Comparison of ENCODE assay signal across 8 mouse cellular contexts in the genomic region with DNA sequence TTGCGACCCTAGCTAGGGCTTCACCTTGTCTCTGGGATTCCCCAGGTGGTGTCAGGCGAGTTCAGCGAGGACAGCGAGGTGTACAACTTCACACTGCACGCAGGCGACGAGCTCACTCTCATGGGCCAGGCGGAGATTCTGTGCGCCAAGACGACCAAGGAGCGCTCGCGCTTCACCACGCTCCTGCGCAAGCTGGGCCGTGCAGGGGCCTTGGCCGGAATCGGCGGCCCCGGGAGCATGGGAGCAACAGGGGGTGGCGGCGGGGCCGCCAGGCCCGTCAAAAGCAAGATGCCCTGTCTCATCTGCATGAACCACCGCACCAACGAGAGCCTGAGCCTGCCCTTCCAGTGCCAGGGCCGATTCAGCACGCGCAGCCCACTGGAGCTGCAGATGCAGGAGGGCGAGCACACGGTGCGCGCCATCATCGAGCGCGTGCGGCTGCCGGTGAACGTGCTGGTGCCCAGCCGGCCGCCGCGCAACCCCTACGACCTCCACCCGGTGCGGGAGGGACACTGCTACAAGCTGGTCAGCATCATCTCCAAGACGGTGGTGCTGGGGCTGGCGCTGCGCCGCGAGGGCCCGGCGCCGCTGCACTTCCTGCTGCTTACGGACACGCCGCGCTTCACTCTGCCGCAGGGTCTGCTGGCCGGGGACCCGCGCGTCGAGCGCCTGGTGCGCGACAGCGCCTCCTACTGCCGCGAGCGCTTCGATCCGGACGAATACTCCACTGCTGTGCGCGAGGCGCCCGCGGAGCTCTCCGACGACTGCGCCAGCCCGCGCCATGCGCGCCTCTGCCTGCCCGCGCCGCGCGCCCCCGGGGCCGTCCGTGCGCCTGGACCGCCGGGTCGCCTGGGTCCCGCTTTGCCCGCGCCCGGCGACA. TPM values are rescaled to one million over a fixed set of nuclear protein-coding genes. Genes with fewer than 3 reads are reported as not detected.
DNase-seq lines count a peak whose midpoint lies in the region; ATAC-seq and TF ChIP-seq lines count a peak whose summit lies in the region.

No protein-coding gene starts in this region.

- intact Hi-C loops in heart, postnatal 10 days (cut with DNase I), result loop anchor here (10.0 kb wide), 1 partner anchor 289 kb away; no protein-coding TSS in a partner anchor

- H3K9ac ChIP-seq in forebrain, embryonic 13.5 days, result peak overlapping the region; percentile 68
- H3K9ac ChIP-seq in lung, embryonic 16.5 days (ENCODE audit: low read length), result peak overlapping the region; percentile 70

- H3K4me1 ChIP-seq in bone marrow, adult 2 months (ENCODE audit: control insufficient read depth, insufficient read depth, low read length), result no peaks in the 10 kb centered on the region
- peaks cover 46% of the 10 kb centered on the region for H3K4me1 ChIP-seq in forebrain, embryonic 13.5 days
- peaks cover 22% of the 10 kb centered on the region for H3K4me1 ChIP-seq in lung, embryonic 16.5 days (replicated peaks; ENCODE audit: control insufficient read depth, insufficient read depth, low read length)

- H3K27me3 ChIP-seq in forebrain, embryonic 13.5 days, result peaks cover 33% of the 10 kb centered on the region
- peaks cover 44% of the 10 kb centered on the region for H3K27me3 ChIP-seq in lung, embryonic 16.5 days (ENCODE audit: control insufficient read depth, insufficient read depth, low read depth, low read length)

- peak; percentile 86 for ATAC-seq in forebrain, embryonic 13.5 days
- ATAC-seq in lung, embryonic 16.5 days (ENCODE audit: low read depth), result peak; percentile 88

- no peak for TF ChIP-seq POLR2A in bone marrow, adult 2 months (IDR thresholded peaks at IDR 0.05; ENCODE audit: borderline replicate concordance, control insufficient read depth, low read depth, low read length)

- H3K4me2 ChIP-seq in forebrain, embryonic 13.5 days, result peak overlapping the region; percentile 75
- H3K4me2 ChIP-seq in lung, embryonic 16.5 days (ENCODE audit: low read depth, low read length), result peak overlapping the region; percentile 97

- DNase-seq in CD4-positive helper T cell, adult 2 months (ENCODE audit: low read depth, low spot score), result peak; percentile 76
- peak; percentile 85 to 89 for DNase-seq in heart, postnatal 10 days
- peak; percentile 22 to 63 for DNase-seq in layer of hippocampus, adult 18-20 months (ENCODE audit: low spot score in 2 of 2)
- peak; percentile 73 for DNase-seq in ovary, postnatal 36 days (ENCODE audit: low spot score)
- peak; percentile 84 for DNase-seq in thymus, postnatal 36 days

- 1% methylated on average over 103 of the region's 103 CpGs for WGBS in bone marrow, adult 2 months
- WGBS in forebrain, embryonic 13.5 days, result 3% methylated on average over 99 of the region's 103 CpGs
- 1% methylated on average over 90 of the region's 103 CpGs for WGBS in lung, embryonic 16.5 days

- no peaks in the 10 kb centered on the region for H3K9me3 ChIP-seq in forebrain, embryonic 13.5 days (replicated peaks)
- no peaks in the 10 kb centered on the region for H3K9me3 ChIP-seq in lung, embryonic 16.5 days (ENCODE audit: control insufficient read depth, low read length)

- TF ChIP-seq CTCF in bone marrow, adult 2 months (IDR thresholded peaks at IDR 0.05; ENCODE audit: control insufficient read depth, insufficient read depth, low read length), result peak; percentile 55

- no peak overlapping the region for H3K27ac ChIP-seq in bone marrow, adult 2 months (ENCODE audit: control insufficient read depth, insufficient read depth, low read depth, low read length, poor library complexity)
- no peak overlapping the region; the same call in 1 of the 2 replicates for H3K27ac ChIP-seq in forebrain, embryonic 13.5 days
- no peak overlapping the region for H3K27ac ChIP-seq in lung, embryonic 16.5 days (ENCODE audit: low read length)

- H3K4me3 ChIP-seq in bone marrow, adult 2 months (replicated peaks; ENCODE audit: control insufficient read depth, low read depth, low read length), result peak overlapping the region; percentile 15
- H3K4me3 ChIP-seq in forebrain, embryonic 13.5 days, result peak overlapping the region; percentile 47
- peak overlapping the region; percentile 61 for H3K4me3 ChIP-seq in lung, embryonic 16.5 days (ENCODE audit: low read length)

- H3K36me3 ChIP-seq in forebrain, embryonic 13.5 days (ENCODE audit: poor library complexity, severe bottlenecking), result peaks cover 80% of the 10 kb centered on the region
- peaks cover 10% of the 10 kb centered on the region for H3K36me3 ChIP-seq in lung, embryonic 16.5 days (ENCODE audit: control insufficient read depth, insufficient read depth, low read length)

RNA-seq across cellular contexts. Expression of a gene that starts 8.2 kb away (rescaled TPM):
- not detected in 2 replicates for polyA plus RNA-seq in bone marrow, adult 2 months (2011; ENCODE audit: insufficient read depth, insufficient read length, low replicate concordance, missing spikeins)
- polyA plus RNA-seq in forebrain, embryonic 13.5 days (2015; fragmentation: Nextera tagmentation; extraction: Ambion mirVana), result 6.3 and 9.1 TPM in 2 replicates
- total RNA-seq in heart, postnatal 10 days (2021), result not detected
- total RNA-seq in layer of hippocampus, adult 18-20 months (2021), result 1 to 10 TPM; 2.6 to 4.1 TPM
- polyA plus RNA-seq in lung, embryonic 16.5 days (2015; fragmentation: Nextera tagmentation; extraction: Ambion mirVana), result not detected in 2 replicates

RNA-seq across cellular contexts. Expression of a gene that starts 9.2 kb away (rescaled TPM):
- not detected in 2 replicates for polyA plus RNA-seq in bone marrow, adult 2 months (2011; ENCODE audit: insufficient read depth, insufficient read length, low replicate concordance, missing spikeins)
- polyA plus RNA-seq in forebrain, embryonic 13.5 days (2015; fragmentation: Nextera tagmentation; extraction: Ambion mirVana), result 14.4 and 14.8 TPM in 2 replicates
- under 1 TPM; 0.22 to 0.26 TPM for total RNA-seq in heart, postnatal 10 days (2021)
- total RNA-seq in layer of hippocampus, adult 18-20 months (2021), result 10 to 100 TPM; 10.9 to 11.3 TPM
- 0.09 and 0.10 TPM in 2 replicates for polyA plus RNA-seq in lung, embryonic 16.5 days (2015; fragmentation: Nextera tagmentation; extraction: Ambion mirVana)

RNA-seq across cellular contexts. Expression of a gene that starts 40.7 kb away (rescaled TPM):
- 80.0 and 89.6 TPM in 2 replicates for polyA plus RNA-seq in bone marrow, adult 2 months (2011; ENCODE audit: insufficient read depth, insufficient read length, low replicate concordance, missing spikeins)
- 213 and 233 TPM in 2 replicates for polyA plus RNA-seq in forebrain, embryonic 13.5 days (2015; fragmentation: Nextera tagmentation; extraction: Ambion mirVana)
- total RNA-seq in heart, postnatal 10 days (2021), result 10 to 100 TPM; 20.2 to 20.5 TPM
- total RNA-seq in layer of hippocampus, adult 18-20 months (2021), result 1 to 10 TPM; 4.9 to 5.0 TPM
- polyA plus RNA-seq in lung, embryonic 16.5 days (2015; fragmentation: Nextera tagmentation; extraction: Ambion mirVana), result 270 and 275 TPM in 2 replicates

RNA-seq across cellular contexts. Expression of a gene that starts 40.8 kb away (rescaled TPM):
- 25.7 and 51.3 TPM in 2 replicates for polyA plus RNA-seq in bone marrow, adult 2 months (2011; ENCODE audit: insufficient read depth, insufficient read length, low replicate concordance, missing spikeins)
- 81.1 and 87.6 TPM in 2 replicates for polyA plus RNA-seq in forebrain, embryonic 13.5 days (2015; fragmentation: Nextera tagmentation; extraction: Ambion mirVana)
- 1,000 to 10,000 TPM; 1,297 to 1,510 TPM for total RNA-seq in heart, postnatal 10 days (2021)
- 10 to 100 TPM; 70.6 to 71.9 TPM for total RNA-seq in layer of hippocampus, adult 18-20 months (2021)
- polyA plus RNA-seq in lung, embryonic 16.5 days (2015; fragmentation: Nextera tagmentation; extraction: Ambion mirVana), result 142 and 163 TPM in 2 replicates

RNA-seq across cellular contexts. Expression of a gene that starts 40.9 kb away (rescaled TPM):
- 27.3 and 32.3 TPM in 2 replicates for polyA plus RNA-seq in bone marrow, adult 2 months (2011; ENCODE audit: insufficient read depth, insufficient read length, low replicate concordance, missing spikeins)
- 80.2 and 83.9 TPM in 2 replicates for polyA plus RNA-seq in forebrain, embryonic 13.5 days (2015; fragmentation: Nextera tagmentation; extraction: Ambion mirVana)
- total RNA-seq in heart, postnatal 10 days (2021), result 1,000 to 10,000 TPM; 1,544 to 1,693 TPM
- 10 to 100 TPM; 95.8 to 97.8 TPM for total RNA-seq in layer of hippocampus, adult 18-20 months (2021)
- 128 and 133 TPM in 2 replicates for polyA plus RNA-seq in lung, embryonic 16.5 days (2015; fragmentation: Nextera tagmentation; extraction: Ambion mirVana)

Comparison
In these comparisons a context has a peak if more than half of its experiments do, and no peak if none do; other contexts are left out.
1. RNA of a gene that starts 9.2 kb away (polyA plus RNA-seq): 14.4 to 14.8 TPM in forebrain, embryonic 13.5 days; not detected in bone marrow, adult 2 months and 0.09 to 0.10 TPM in lung, embryonic 16.5 days; every median in the first group is over 10 times any median in the second.
2. Peak in every context shown above with its lines, with median percentiles within 50 percentile points of each other: DNase-seq and H3K4me3 ChIP-seq.